Mouse (Mus musculus): ENCODE data around the gene Pacsin1. TPM values are rescaled to one million over a fixed set of nuclear protein-coding genes. Genes with fewer than 3 reads are reported as not detected.

Pacsin1 gene
- total and polyA plus RNA-seq, 2 experiments from 2014 or later = 38.7 to 62.5 TPM

- Histone ChIP-seq H3K4me3 (ENCODE audit: low read depth, low read length) (no peak overlapping the region), H3K4me1 (ENCODE audit: insufficient read depth) (no peaks in the 10 kb centered on the region), H3K27ac (ENCODE audit: low read depth, low read length) (no peak overlapping the region), H3K9me3 (ENCODE audit: low read length) (no peaks in the 10 kb centered on the region), H3K9ac (no peak overlapping the region), H3K4me2 (ENCODE audit: low read depth) (no peak overlapping the region), H3K27me3 (ENCODE audit: insufficient read depth, low read length) (no peaks in the 10 kb centered on the region), H3K36me3 (ENCODE audit: insufficient read depth) (no peaks in the 10 kb centered on the region)
- TF ChIP-seq CTCF (IDR thresholded peaks at IDR 0.05; ENCODE audit: low read depth) = no peak
- ATAC-seq (peak; percentile 20; the same call in 1 of the 2 replicates), DNase-seq (no peak)
- 77% methylated on average over 14 of the region's 14 CpGs for WGBS
These were observed 35.8 kb downstream of the Pacsin1 start for GRCm38 (mm10) chr17:27690993-27691693.

- Histone ChIP-seq H3K27ac (ENCODE audit: low read depth, low read length) (no peak overlapping the region), H3K4me1 (ENCODE audit: insufficient read depth) (no peaks in the 10 kb centered on the region), H3K4me2 (ENCODE audit: low read depth) (no peak overlapping the region), H3K9ac (no peak overlapping the region), H3K36me3 (ENCODE audit: insufficient read depth) (peaks cover 8% of the 10 kb centered on the region; the same call in 1 of the 2 replicates), H3K27me3 (ENCODE audit: insufficient read depth, low read length) (no peaks in the 10 kb centered on the region), H3K9me3 (ENCODE audit: low read length) (no peaks in the 10 kb centered on the region), H3K4me3 (ENCODE audit: low read depth, low read length) (no peak overlapping the region)
- ATAC-seq (no peak), DNase-seq (no peak)
- TF ChIP-seq CTCF (IDR thresholded peaks at IDR 0.05; ENCODE audit: low read depth) = no peak
- 90% methylated on average over 17 of the region's 17 CpGs for WGBS
These were observed 44.4 kb downstream of the Pacsin1 start for GRCm38 (mm10) chr17:27699641-27700244.

GRCm38 (mm10) chr17:27700812-27701211 is 45.5 kb downstream of the Pacsin1 start:
- Histone ChIP-seq H3K27me3 (ENCODE audit: insufficient read depth, low read length) (no peaks in the 10 kb centered on the region), H3K4me2 (ENCODE audit: low read depth) (no peak overlapping the region), H3K4me1 (ENCODE audit: insufficient read depth) (no peaks in the 10 kb centered on the region), H3K4me3 (ENCODE audit: low read depth, low read length) (no peak overlapping the region), H3K9ac (no peak overlapping the region), H3K27ac (ENCODE audit: low read depth, low read length) (no peak overlapping the region), H3K36me3 (ENCODE audit: insufficient read depth) (peaks cover 12% of the 10 kb centered on the region), H3K9me3 (ENCODE audit: low read length) (no peaks in the 10 kb centered on the region)
- WGBS = 80% methylated on average over 2 of the region's 2 CpGs
- no peak for DNase-seq
- no peak for ATAC-seq
- TF ChIP-seq CTCF (IDR thresholded peaks at IDR 0.05; ENCODE audit: low read depth) = no peak

GRCm38 (mm10) chr17:27701856-27702255 is 46.5 kb downstream of the Pacsin1 start:
- TF ChIP-seq CTCF (IDR thresholded peaks at IDR 0.05; ENCODE audit: low read depth) = 0 out of 2 replicates have a peak, but pooled peaks have one; percentile 12
- Histone ChIP-seq H3K4me1 (ENCODE audit: insufficient read depth) (no peaks in the 10 kb centered on the region), H3K27ac (ENCODE audit: low read depth, low read length) (peak overlapping the region; percentile 50; the same call in 1 of the 2 replicates), H3K9ac (no peak overlapping the region), H3K4me2 (ENCODE audit: low read depth) (no peak overlapping the region), H3K36me3 (ENCODE audit: insufficient read depth) (peaks cover 12% of the 10 kb centered on the region), H3K9me3 (ENCODE audit: low read length) (no peaks in the 10 kb centered on the region), H3K4me3 (ENCODE audit: low read depth, low read length) (no peak overlapping the region), H3K27me3 (ENCODE audit: insufficient read depth, low read length) (no peaks in the 10 kb centered on the region)
- no peak for DNase-seq
- WGBS = 81% methylated on average over 6 of the region's 6 CpGs
- no peak for ATAC-seq

GRCm38 (mm10) chr17:27702518-27702917 is 47.2 kb downstream of the Pacsin1 start:
- H3K9ac ChIP-seq = no peak overlapping the region
- no peak overlapping the region for H3K27ac ChIP-seq (ENCODE audit: low read depth, low read length)
- H3K4me3 ChIP-seq (ENCODE audit: low read depth, low read length) = 0 out of 2 replicates have a peak overlapping the region, but pooled peaks have one; percentile 3
- ATAC-seq (no peak; the same call in 1 of the 2 replicates), DNase-seq (peak; percentile 35)
- no peaks in the 10 kb centered on the region for H3K9me3 ChIP-seq (ENCODE audit: low read length)
- H3K4me2 ChIP-seq (ENCODE audit: low read depth) = peak overlapping the region; percentile 47
- no peaks in the 10 kb centered on the region for H3K27me3 ChIP-seq (ENCODE audit: insufficient read depth, low read length)
- 5% methylated on average over 34 of the region's 34 CpGs for WGBS
- H3K4me1 ChIP-seq (ENCODE audit: insufficient read depth) = no peaks in the 10 kb centered on the region
- H3K36me3 ChIP-seq (ENCODE audit: insufficient read depth) = peaks cover 12% of the 10 kb centered on the region
- peak; percentile 74 for TF ChIP-seq CTCF (IDR thresholded peaks at IDR 0.05; ENCODE audit: low read depth)

- peak; percentile 51 for DNase-seq
- Histone ChIP-seq H3K4me1 (ENCODE audit: insufficient read depth) (no peaks in the 10 kb centered on the region), H3K4me3 (ENCODE audit: low read depth, low read length) (no peak overlapping the region), H3K9ac (no peak overlapping the region), H3K9me3 (ENCODE audit: low read length) (no peaks in the 10 kb centered on the region), H3K36me3 (ENCODE audit: insufficient read depth) (peaks cover 12% of the 10 kb centered on the region), H3K4me2 (ENCODE audit: low read depth) (no peak overlapping the region), H3K27me3 (ENCODE audit: insufficient read depth, low read length) (no peaks in the 10 kb centered on the region), H3K27ac (ENCODE audit: low read depth, low read length) (no peak overlapping the region)
- TF ChIP-seq CTCF (IDR thresholded peaks at IDR 0.05; ENCODE audit: low read depth) = no peak
- no peak for ATAC-seq
- WGBS = 65% methylated on average over 5 of the region's 5 CpGs
These were observed 48.8 kb downstream of the Pacsin1 start for GRCm38 (mm10) chr17:27703961-27704621.

- no peaks in the 10 kb centered on the region for H3K27me3 ChIP-seq (ENCODE audit: insufficient read depth, low read length)
- no peak overlapping the region for H3K9ac ChIP-seq
- no peak for DNase-seq
- no peak for TF ChIP-seq CTCF (IDR thresholded peaks at IDR 0.05; ENCODE audit: low read depth)
- no peak overlapping the region for H3K4me3 ChIP-seq (ENCODE audit: low read depth, low read length)
- H3K27ac ChIP-seq (ENCODE audit: low read depth, low read length) = no peak overlapping the region
- no peak overlapping the region for H3K4me2 ChIP-seq (ENCODE audit: low read depth)
- H3K4me1 ChIP-seq (ENCODE audit: insufficient read depth) = no peaks in the 10 kb centered on the region
- no peak for ATAC-seq
- peaks cover 12% of the 10 kb centered on the region for H3K36me3 ChIP-seq (ENCODE audit: insufficient read depth)
- H3K9me3 ChIP-seq (ENCODE audit: low read length) = no peaks in the 10 kb centered on the region
- WGBS = 42% methylated on average over 10 of the region's 10 CpGs
These were observed 50.4 kb downstream of the Pacsin1 start for GRCm38 (mm10) chr17:27705661-27706060.

Measured in forebrain, postnatal 0 days (tissue).